Mouse (Mus musculus): Measurements from ENCODE around the gene Cmklr1. TPM values are rescaled to one million over a fixed set of nuclear protein-coding genes. Genes with fewer than 3 reads are reported as not detected.
A peak's percentile ranks its signal among the peaks of the same experiment; 100 is the strongest.

The Cmklr1 gene
- polyA plus RNA-seq, 1 experiment from 2014 or later = 1.2 TPM

DNA sequence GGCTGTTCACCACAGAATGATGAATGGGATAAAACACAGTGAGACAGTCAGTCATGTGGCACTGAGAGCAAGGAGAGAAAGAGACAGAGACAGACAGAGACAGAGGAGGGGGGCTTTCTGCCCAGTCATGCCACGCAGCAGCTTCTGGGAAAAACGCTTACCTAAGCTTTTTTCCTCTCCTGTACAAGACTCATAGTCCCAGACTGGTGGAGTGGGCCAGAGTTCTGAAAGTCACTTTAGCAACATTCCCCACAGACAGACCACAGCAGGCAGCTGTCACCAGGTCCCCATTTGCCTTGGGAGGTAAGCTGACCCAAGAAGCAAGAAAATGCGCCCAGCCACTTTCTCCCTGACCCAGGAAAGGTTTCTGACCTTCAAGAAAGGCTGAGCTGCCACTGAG is 32.2 kb upstream of the Cmklr1 start:
- H3K27ac ChIP-seq (ENCODE audit: low read depth, low read length) = no peak overlapping the region
- peaks cover 3% of the 10 kb centered on the region for H3K4me1 ChIP-seq (ENCODE audit: control insufficient read depth, insufficient read depth, low read depth, low read length)
- ATAC-seq = no peak
- 84% methylated on average over 3 of the region's 3 CpGs for WGBS
- no peak overlapping the region for H3K9ac ChIP-seq (ENCODE audit: low read depth, low read length)
- H3K4me3 ChIP-seq (ENCODE audit: low read length) = no peak overlapping the region
- H3K36me3 ChIP-seq (ENCODE audit: control insufficient read depth, insufficient read depth, low read length) = no peaks in the 10 kb centered on the region
- H3K27me3 ChIP-seq (replicated peaks; ENCODE audit: control insufficient read depth, insufficient read depth, low read length) = no peaks in the 10 kb centered on the region
- 0 out of 2 replicates have a peak, but pooled peaks cover 4% of the 10 kb centered on the region for H3K9me3 ChIP-seq (ENCODE audit: control insufficient read depth, low read length)
- no peak overlapping the region for H3K4me2 ChIP-seq (ENCODE audit: low read length)

DNA sequence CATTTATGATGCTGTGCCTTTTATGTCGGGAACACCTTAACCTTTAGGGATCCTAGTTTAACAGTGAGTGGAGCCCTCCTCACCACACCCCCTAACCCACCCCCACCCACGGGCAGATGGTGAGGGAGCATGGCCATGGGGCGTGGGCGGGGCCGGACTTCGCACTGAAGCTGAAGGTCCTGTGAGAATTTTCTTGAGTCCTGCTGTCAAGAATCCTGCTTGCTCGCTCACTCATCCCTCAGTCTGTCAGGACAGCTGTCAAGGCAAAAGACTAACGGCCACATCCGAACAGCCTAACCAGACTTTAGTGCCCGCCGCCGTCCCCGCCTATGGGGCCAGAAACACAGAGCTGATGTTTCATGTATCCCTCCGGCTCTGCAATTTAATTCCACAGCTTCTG is 31.0 kb upstream of the Cmklr1 start:
- no peak for ATAC-seq
- 73% methylated on average over 14 of the region's 14 CpGs for WGBS

DNA sequence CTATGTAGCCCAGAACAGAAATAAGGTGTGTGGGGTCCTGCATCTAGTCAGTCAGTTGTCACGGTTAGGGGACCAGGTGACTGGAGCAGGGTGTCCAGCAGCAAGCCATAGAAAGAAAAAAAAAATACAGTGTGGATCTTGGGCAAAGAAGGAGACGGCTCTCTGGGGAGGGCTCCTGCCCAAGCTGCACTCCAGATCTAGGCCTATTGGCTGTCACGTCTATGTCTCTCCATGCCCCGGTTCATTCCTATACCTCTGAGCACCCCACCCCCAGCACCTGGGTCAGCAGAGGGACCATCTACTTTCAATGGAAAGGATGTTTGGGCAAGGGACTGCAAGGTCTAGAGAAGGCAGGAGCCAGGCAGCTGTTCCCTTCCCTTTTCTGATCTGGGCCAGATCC is 29.3 kb upstream of the Cmklr1 start:
- Histone ChIP-seq H3K9me3 (ENCODE audit: control insufficient read depth, low read length) (0 out of 2 replicates have a peak, but pooled peaks cover 4% of the 10 kb centered on the region), H3K9ac (ENCODE audit: low read depth, low read length) (no peak overlapping the region), H3K27ac (ENCODE audit: low read depth, low read length) (no peak overlapping the region), H3K27me3 (replicated peaks; ENCODE audit: control insufficient read depth, insufficient read depth, low read length) (no peaks in the 10 kb centered on the region), H3K36me3 (ENCODE audit: control insufficient read depth, insufficient read depth, low read length) (no peaks in the 10 kb centered on the region), H3K4me2 (ENCODE audit: low read length) (no peak overlapping the region), H3K4me1 (ENCODE audit: control insufficient read depth, insufficient read depth, low read depth, low read length) (peaks cover 3% of the 10 kb centered on the region), H3K4me3 (ENCODE audit: low read length) (no peak overlapping the region)
- no peak for ATAC-seq
- WGBS = 93% methylated on average over 4 of the region's 4 CpGs

More for the DNA sequence above, 31.0 kb upstream of the Cmklr1 start:
- Histone ChIP-seq H3K4me2 (ENCODE audit: low read length) (no peak overlapping the region), H3K27ac (ENCODE audit: low read depth, low read length) (no peak overlapping the region), H3K9ac (ENCODE audit: low read depth, low read length) (no peak overlapping the region), H3K9me3 (ENCODE audit: control insufficient read depth, low read length) (0 out of 2 replicates have a peak, but pooled peaks cover 4% of the 10 kb centered on the region), H3K36me3 (ENCODE audit: control insufficient read depth, insufficient read depth, low read length) (no peaks in the 10 kb centered on the region), H3K4me3 (ENCODE audit: low read length) (no peak overlapping the region), H3K27me3 (replicated peaks; ENCODE audit: control insufficient read depth, insufficient read depth, low read length) (no peaks in the 10 kb centered on the region), H3K4me1 (ENCODE audit: control insufficient read depth, insufficient read depth, low read depth, low read length) (peaks cover 3% of the 10 kb centered on the region)

DNA sequence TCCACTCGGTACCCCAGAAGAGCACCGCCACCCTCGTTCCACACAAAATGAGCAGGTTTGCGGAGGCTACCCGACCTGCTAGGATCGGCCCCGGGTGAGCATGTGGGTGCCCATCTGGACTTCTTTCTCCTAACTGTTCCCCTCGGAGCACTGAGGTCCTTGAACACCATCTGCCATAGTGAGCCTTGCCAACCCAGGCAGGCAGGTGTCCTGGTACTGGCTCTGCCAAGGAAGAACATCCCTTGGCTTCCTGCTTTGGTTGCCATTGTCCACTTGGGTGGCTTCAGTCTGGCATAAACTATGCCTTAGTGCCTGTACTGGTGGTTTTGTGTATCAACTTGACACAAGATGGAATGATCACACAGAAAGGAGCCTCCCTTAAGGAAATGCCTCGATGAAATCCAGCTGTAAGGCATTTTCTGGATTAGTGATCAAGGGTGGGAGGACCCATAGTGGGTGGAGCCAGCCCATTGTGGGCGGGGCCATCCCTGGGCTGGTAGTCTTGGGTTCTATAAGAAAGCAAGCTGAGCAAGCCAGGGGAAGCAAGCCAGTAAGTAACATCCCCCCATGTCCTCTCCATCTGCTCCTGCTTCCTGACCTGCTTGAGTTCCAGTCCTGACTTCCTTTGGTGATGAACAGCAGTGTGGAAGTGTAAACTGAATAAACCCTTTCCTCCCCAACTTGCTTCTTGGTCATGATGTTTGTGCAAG is 28.7 kb upstream of the Cmklr1 start:
- no peak overlapping the region for H3K4me3 ChIP-seq (ENCODE audit: low read length)
- peaks cover 3% of the 10 kb centered on the region for H3K4me1 ChIP-seq (ENCODE audit: control insufficient read depth, insufficient read depth, low read depth, low read length)
- H3K27me3 ChIP-seq (replicated peaks; ENCODE audit: control insufficient read depth, insufficient read depth, low read length) = no peaks in the 10 kb centered on the region
- H3K4me2 ChIP-seq (ENCODE audit: low read length) = no peak overlapping the region
- H3K36me3 ChIP-seq (ENCODE audit: control insufficient read depth, insufficient read depth, low read length) = no peaks in the 10 kb centered on the region
- WGBS = 54% methylated on average over 10 of the region's 10 CpGs
- ATAC-seq = peak; percentile 58; the same call in 1 of the 2 replicates
- H3K9me3 ChIP-seq (ENCODE audit: control insufficient read depth, low read length) = 0 out of 2 replicates have a peak, but pooled peaks cover 4% of the 10 kb centered on the region
- no peak overlapping the region for H3K9ac ChIP-seq (ENCODE audit: low read depth, low read length)
- H3K27ac ChIP-seq (ENCODE audit: low read depth, low read length) = no peak overlapping the region

DNA sequence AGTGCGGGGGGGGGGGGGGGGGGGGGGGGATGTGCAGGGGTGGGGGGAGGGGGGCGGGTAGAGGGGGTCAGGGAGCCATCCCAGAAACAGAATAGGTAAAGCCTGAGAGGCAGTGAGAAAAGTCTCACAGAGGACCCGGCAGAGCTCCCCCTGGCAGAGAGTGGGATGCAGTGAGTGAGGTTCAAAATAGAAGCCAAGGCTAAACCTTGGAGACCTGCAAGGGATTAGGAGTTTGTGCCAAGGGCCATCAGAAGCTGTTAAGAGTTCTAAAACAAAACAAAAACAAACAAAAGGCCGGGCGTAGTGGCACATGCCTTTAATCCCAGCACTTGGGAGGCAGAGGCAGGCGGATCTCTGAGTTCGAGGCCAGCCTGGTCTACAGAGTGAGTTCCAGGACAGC is 27.3 kb upstream of the Cmklr1 start:
- H3K4me3 ChIP-seq (ENCODE audit: low read length) = no peak overlapping the region
- H3K27ac ChIP-seq (ENCODE audit: low read depth, low read length) = no peak overlapping the region
- 89% methylated on average over 5 of the region's 7 CpGs for whole genome bisulfite sequencing
- H3K9ac ChIP-seq (ENCODE audit: low read depth, low read length) = no peak overlapping the region
- H3K9me3 ChIP-seq (ENCODE audit: control insufficient read depth, low read length) = 0 out of 2 replicates have a peak, but pooled peaks cover 4% of the 10 kb centered on the region
- no peak overlapping the region for H3K4me2 ChIP-seq (ENCODE audit: low read length)
- no peaks in the 10 kb centered on the region for H3K4me1 ChIP-seq (ENCODE audit: control insufficient read depth, insufficient read depth, low read depth, low read length)
- H3K36me3 ChIP-seq (ENCODE audit: control insufficient read depth, insufficient read depth, low read length) = no peaks in the 10 kb centered on the region
- no peaks in the 10 kb centered on the region for H3K27me3 ChIP-seq (replicated peaks; ENCODE audit: control insufficient read depth, insufficient read depth, low read length)
- no peak for ATAC-seq

DNA sequence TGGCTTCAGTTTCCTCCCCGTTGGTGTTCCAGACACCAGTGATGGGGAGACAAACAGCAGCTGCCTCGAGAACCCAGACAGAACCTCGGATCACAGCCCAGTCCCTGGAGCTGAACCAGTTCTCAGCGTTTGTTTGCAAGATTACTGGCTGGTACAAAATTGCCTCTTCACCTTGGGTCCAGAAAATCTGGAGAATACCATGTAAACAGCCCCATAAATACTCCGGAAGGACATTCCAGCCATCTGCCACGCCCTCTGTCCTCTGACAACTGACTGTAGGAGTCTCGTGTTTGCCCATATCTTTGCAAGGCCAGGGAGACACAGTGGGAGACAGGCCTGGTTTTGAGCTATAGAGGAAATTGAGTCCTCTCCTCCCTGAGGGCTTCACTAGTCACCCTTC is 24.6 kb upstream of the Cmklr1 start:
- H3K27me3 ChIP-seq (replicated peaks; ENCODE audit: control insufficient read depth, insufficient read depth, low read length) = no peaks in the 10 kb centered on the region
- no peak overlapping the region for H3K4me2 ChIP-seq (ENCODE audit: low read length)
- WGBS = 74% methylated on average over 7 of the region's 7 CpGs
- ATAC-seq = no peak
- no peaks in the 10 kb centered on the region for H3K36me3 ChIP-seq (ENCODE audit: control insufficient read depth, insufficient read depth, low read length)
- H3K4me3 ChIP-seq (ENCODE audit: low read length) = no peak overlapping the region
- no peaks in the 10 kb centered on the region for H3K4me1 ChIP-seq (ENCODE audit: control insufficient read depth, insufficient read depth, low read depth, low read length)
- no peak overlapping the region for H3K9ac ChIP-seq (ENCODE audit: low read depth, low read length)
- H3K9me3 ChIP-seq (ENCODE audit: control insufficient read depth, low read length) = no peaks in the 10 kb centered on the region
- no peak overlapping the region for H3K27ac ChIP-seq (ENCODE audit: low read depth, low read length)

DNA sequence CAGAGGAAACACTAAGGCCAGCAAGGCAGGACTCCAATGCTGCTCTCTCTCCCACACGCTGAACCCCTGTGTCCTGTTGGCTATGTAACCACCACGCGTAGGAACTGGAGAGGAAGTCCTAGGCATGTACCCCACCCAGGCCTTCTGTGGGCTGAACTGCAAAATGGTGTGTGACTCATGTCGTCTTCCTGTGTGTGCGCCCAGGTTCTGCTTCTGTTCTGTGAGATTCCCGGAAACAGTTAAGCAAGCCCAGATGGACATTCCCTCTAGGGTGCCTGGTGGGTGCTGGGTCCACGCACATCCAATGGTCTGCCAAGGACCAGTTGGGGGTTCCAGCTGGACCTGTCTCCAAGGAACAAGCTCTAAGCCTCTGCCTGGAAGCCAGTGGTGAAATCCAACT is 22.2 kb upstream of the Cmklr1 start:
- Histone ChIP-seq H3K4me3 (ENCODE audit: low read length) (no peak overlapping the region), H3K4me1 (ENCODE audit: control insufficient read depth, insufficient read depth, low read depth, low read length) (no peaks in the 10 kb centered on the region), H3K36me3 (ENCODE audit: control insufficient read depth, insufficient read depth, low read length) (no peaks in the 10 kb centered on the region), H3K9me3 (ENCODE audit: control insufficient read depth, low read length) (no peaks in the 10 kb centered on the region), H3K4me2 (ENCODE audit: low read length) (no peak overlapping the region), H3K9ac (ENCODE audit: low read depth, low read length) (no peak overlapping the region), H3K27me3 (replicated peaks; ENCODE audit: control insufficient read depth, insufficient read depth, low read length) (no peaks in the 10 kb centered on the region), H3K27ac (ENCODE audit: low read depth, low read length) (no peak overlapping the region)
- 83% methylated on average over 7 of the region's 7 CpGs for WGBS
- ATAC-seq = no peak

DNA sequence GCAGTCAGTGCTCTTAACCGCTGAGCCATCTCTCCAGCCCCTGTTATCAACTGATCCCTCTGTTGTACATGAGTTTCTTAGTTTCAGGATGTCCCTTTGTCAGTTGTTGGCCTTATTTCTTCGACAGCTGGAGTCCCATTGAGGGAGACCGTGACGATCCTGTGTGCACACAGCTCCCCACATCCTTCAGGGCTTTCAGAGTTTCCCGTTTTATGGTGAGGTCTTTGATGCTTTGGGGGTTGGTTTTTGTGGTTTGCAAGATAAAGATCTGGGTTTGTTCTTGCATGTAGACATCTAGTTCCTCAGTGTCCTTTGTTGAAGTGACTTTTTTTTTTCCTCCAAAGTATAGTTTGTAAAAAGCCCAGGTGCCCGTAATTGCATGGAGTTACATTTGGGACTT is 20.4 kb upstream of the Cmklr1 start:
- Histone ChIP-seq H3K27ac (ENCODE audit: low read depth, low read length) (no peak overlapping the region), H3K4me1 (ENCODE audit: control insufficient read depth, insufficient read depth, low read depth, low read length) (no peaks in the 10 kb centered on the region), H3K36me3 (ENCODE audit: control insufficient read depth, insufficient read depth, low read length) (no peaks in the 10 kb centered on the region), H3K9me3 (ENCODE audit: control insufficient read depth, low read length) (no peaks in the 10 kb centered on the region), H3K27me3 (replicated peaks; ENCODE audit: control insufficient read depth, insufficient read depth, low read length) (no peaks in the 10 kb centered on the region), H3K9ac (ENCODE audit: low read depth, low read length) (no peak overlapping the region), H3K4me3 (ENCODE audit: low read length) (no peak overlapping the region), H3K4me2 (ENCODE audit: low read length) (no peak overlapping the region)
- no peak for ATAC-seq
- 78% methylated on average over 6 of the region's 6 CpGs for WGBS

DNA sequence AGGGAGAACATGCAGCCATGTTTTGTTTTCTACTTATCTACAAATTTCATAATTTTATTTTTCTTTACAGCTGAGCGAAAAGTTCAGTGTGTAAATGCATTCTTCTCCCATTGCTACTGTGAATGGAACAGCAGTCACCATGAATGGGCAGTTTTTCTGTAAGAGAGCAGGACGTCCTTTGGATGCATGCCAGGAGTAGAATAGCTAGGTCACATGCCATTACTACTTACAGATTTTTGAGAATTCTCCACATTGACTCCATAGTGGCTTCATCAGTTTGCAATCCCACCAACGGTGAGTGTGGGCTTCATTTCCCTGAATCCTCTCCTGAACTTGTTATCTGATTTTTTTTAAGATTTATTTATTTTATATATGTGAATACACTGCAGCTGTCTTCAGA is 19.9 kb upstream of the Cmklr1 start:
- no peaks in the 10 kb centered on the region for H3K27me3 ChIP-seq (replicated peaks; ENCODE audit: control insufficient read depth, insufficient read depth, low read length)
- H3K4me2 ChIP-seq (ENCODE audit: low read length) = no peak overlapping the region
- no peak overlapping the region for H3K9ac ChIP-seq (ENCODE audit: low read depth, low read length)
- no peaks in the 10 kb centered on the region for H3K4me1 ChIP-seq (ENCODE audit: control insufficient read depth, insufficient read depth, low read depth, low read length)
- no peaks in the 10 kb centered on the region for H3K9me3 ChIP-seq (ENCODE audit: control insufficient read depth, low read length)
- H3K4me3 ChIP-seq (ENCODE audit: low read length) = no peak overlapping the region
- WGBS = 69% methylated on average over 3 of the region's 3 CpGs
- no peak overlapping the region for H3K27ac ChIP-seq (ENCODE audit: low read depth, low read length)
- no peaks in the 10 kb centered on the region for H3K36me3 ChIP-seq (ENCODE audit: control insufficient read depth, insufficient read depth, low read length)
- no peak for ATAC-seq

Data from hindbrain, embryonic 16.5 days (tissue).